Mouse (Mus musculus) layer of hippocampus, postnatal 36 days (tissue): ENCODE measurements around the gene Gm6121. TPM values are rescaled to one million over a fixed set of nuclear protein-coding genes. Genes with fewer than 3 reads are reported as not detected.
"Not testable (repeated sequence)": the region's sequence is repeated elsewhere in the genome, so short reads cannot be mapped to it uniquely, and the experiment has no call there.

ENCODE experiments used
- DNase-seq, 2 experiments: peaks; one replicate each; pipeline ENCODE4 v3.0.0; 2022
- total RNA-seq, 2 experiments: library from RNA; stranded (reverse); gene quantifications; 2 replicates each; pipeline ENCODE4 v1.2.3; 2021

The Gm6121 gene
- not detected for total RNA-seq

GRCm38 (mm10) chrX:26935597-26935996, at the start of gene Gm6121:
Gm6121 (minus strand) TSS chrX:26935697.
- DNase-seq, result not testable (repeated sequence)

Other genes with a start within 250 kb of the Gm6121 start
- gene Gm14525, start 233.1 kb downstream of the Gm6121 start, total RNA-seq, result not detected